Mouse (Mus musculus): ENCODE measurements around the gene Fam168a. TPM values are rescaled to one million over a fixed set of nuclear protein-coding genes. Genes with fewer than 3 reads are reported as not detected.

Fam168a gene
- polyA plus RNA-seq, 1 experiment from 2014 or later = 52.6 TPM

DNA sequence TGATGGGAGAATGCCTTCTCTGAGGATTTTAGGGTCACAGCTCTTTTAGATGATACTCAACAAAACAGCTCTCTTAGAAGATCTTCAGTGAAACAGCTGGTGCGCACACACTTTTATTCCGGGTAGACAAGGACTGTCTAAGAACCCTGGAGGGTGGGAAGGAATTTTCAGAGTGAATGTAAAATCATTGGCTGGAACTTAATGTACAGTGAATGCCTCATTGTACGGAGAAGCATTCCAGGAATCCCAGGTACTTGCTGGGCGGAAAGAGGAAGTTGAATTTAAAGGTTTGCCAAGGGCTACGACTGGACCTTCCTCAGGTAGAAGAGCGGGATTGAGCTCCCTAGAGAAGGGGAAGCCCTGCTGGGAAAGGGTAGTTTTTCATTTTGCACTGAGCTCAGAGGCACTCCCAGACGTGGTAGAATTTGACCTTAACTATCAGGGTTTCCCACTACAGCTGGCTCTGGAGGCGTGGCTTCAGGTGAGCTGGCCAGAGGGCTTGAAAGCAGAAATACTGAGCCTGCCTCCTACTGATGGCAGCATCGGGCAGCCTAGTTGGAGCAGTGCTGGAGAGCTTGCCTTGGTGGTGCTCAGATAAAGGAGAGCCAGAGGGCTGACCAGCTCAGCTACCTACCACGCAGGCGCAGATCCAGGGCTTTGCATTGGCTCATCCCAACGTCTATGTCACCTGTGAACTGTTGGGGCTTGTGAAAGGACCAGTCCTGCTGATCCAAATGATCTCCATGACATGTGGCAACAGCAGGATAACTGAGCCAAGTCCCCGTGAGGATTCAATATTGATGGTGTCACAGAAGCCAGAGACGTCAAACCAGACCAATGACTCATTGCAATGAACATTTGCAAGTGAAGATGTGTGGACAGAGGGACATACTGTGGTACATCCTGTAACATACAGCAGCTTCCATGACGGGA lies 27.2 kb upstream of the Fam168a start:
- no peaks in the 10 kb centered on the region; the same call in 1 of the 2 replicates for H3K27me3 ChIP-seq
- H3K4me3 ChIP-seq = no peak overlapping the region
- no peaks in the 10 kb centered on the region for H3K36me3 ChIP-seq
- no peak for ATAC-seq (ENCODE audit: low FRiP score, low read depth)
- no peak overlapping the region for H3K27ac ChIP-seq (replicated peaks)
- H3K9ac ChIP-seq (replicated peaks) = no peak overlapping the region
- no peaks in the 10 kb centered on the region for H3K9me3 ChIP-seq
- H3K4me1 ChIP-seq = peaks cover 3% of the 10 kb centered on the region; the same call in 1 of the 2 replicates
- WGBS = 69% methylated on average over 15 of the region's 15 CpGs
- H3K4me2 ChIP-seq (replicated peaks) = no peak overlapping the region

DNA sequence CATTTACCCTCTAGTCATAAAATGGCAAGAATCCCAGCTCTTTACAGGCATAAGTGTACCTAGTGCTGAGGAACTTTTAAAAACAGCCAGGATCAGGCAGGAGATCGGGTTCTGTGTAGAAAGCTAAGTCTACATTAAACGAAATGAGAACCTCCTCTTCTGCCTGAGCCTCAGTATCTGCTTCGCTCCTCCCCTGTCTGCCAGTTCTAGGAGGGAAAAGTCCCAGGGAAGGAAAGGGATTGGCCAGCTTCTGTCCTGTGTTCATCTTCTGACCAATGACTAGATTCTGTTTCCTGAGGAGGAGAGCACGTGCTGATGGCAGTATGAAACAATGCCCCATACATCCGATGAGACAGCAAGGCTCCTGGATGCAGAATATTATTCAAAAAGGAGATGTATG lies 25.3 kb upstream of the Fam168a start:
- no peaks in the 10 kb centered on the region for H3K36me3 ChIP-seq
- WGBS = 58% methylated on average over 5 of the region's 5 CpGs
- no peak for ATAC-seq (ENCODE audit: low FRiP score, low read depth)

DNA sequence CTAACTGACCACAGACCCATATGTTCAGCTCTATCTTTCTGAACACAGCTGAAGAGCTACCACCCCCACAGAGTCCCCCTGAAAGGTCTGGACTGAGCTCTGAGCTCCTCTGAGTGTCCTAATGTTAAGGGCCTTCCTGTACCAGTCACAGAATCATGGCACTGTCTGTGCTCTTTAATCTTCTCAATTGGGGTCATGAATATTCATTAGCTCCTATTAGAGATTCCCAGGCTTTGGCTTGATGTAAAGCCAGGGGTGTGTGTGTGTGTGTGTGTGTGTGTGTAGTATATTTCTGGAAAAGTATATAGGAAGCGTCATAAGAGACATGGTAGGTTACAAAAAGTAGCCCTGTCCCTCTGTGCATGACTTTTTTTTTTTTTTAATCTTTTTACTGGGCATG lies 23.2 kb upstream of the Fam168a start:
- Histone ChIP-seq H3K4me1 (peaks cover 3% of the 10 kb centered on the region; the same call in 1 of the 2 replicates), H3K9ac (replicated peaks) (no peak overlapping the region), H3K9me3 (no peaks in the 10 kb centered on the region), H3K4me3 (no peak overlapping the region), H3K36me3 (no peaks in the 10 kb centered on the region), H3K27ac (replicated peaks) (no peak overlapping the region), H3K27me3 (no peaks in the 10 kb centered on the region; the same call in 1 of the 2 replicates), H3K4me2 (replicated peaks) (no peak overlapping the region)
- 93% methylated on average over 1 of the region's 1 CpGs for WGBS
- ATAC-seq (ENCODE audit: low FRiP score, low read depth) = no peak

More for the DNA sequence above, 25.3 kb upstream of the Fam168a start:
- Histone ChIP-seq H3K27ac (replicated peaks) (no peak overlapping the region), H3K4me3 (no peak overlapping the region), H3K4me2 (replicated peaks) (no peak overlapping the region), H3K27me3 (no peaks in the 10 kb centered on the region; the same call in 1 of the 2 replicates), H3K4me1 (peaks cover 3% of the 10 kb centered on the region; the same call in 1 of the 2 replicates), H3K9me3 (no peaks in the 10 kb centered on the region), H3K9ac (replicated peaks) (no peak overlapping the region)

DNA sequence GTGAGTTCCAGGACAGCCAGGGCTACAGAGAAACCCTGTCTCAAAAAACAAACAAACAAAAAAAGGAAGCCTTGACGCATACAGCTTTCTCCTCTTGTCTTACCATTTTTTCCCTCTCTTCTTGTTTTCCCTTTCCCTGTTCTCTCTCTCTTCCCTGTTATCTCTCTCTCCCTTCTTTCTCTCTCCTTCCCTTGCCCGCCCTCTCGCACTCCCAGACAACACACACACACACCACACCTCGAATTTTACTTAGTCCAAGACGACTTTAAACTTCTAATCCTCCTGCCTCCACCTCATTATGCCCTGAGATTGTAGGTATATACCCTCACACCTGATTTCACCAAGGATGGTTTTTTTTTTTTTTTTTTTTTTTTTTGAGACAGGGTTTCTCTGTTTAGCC lies 22.4 kb upstream of the Fam168a start:
- H3K9ac ChIP-seq (replicated peaks) = no peak overlapping the region
- no peak overlapping the region for H3K4me2 ChIP-seq (replicated peaks)
- no peaks in the 10 kb centered on the region for H3K27me3 ChIP-seq
- H3K36me3 ChIP-seq = no peaks in the 10 kb centered on the region
- H3K27ac ChIP-seq (replicated peaks) = no peak overlapping the region
- no peak overlapping the region for H3K4me3 ChIP-seq
- H3K9me3 ChIP-seq = no peaks in the 10 kb centered on the region
- ATAC-seq (ENCODE audit: low FRiP score, low read depth) = no peak
- peaks cover 3% of the 10 kb centered on the region; the same call in 1 of the 2 replicates for H3K4me1 ChIP-seq
- 71% methylated on average over 5 of the region's 5 CpGs for WGBS

DNA sequence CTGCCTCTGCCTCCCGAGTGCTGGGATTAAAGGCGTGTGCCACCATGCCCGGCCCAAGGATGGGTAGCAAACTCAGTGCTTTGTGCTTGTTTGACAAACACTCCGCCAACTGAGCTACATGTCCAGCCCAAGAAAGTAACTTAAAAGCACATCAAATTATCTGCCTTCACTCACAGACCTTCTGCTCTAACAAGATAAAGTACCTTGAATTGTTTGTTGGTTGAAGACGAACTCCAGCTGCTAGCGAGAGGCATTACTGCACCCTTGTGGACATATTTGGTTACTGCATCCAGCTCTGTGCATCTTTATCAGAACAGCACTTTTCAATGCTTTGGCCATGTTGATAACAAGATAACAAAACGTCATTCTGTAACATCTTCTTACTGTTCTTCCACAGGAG lies 21.9 kb upstream of the Fam168a start:
- Histone ChIP-seq H3K4me2 (replicated peaks) (no peak overlapping the region), H3K4me3 (no peak overlapping the region), H3K4me1 (peaks cover 3% of the 10 kb centered on the region; the same call in 1 of the 2 replicates), H3K9me3 (no peaks in the 10 kb centered on the region), H3K27me3 (no peaks in the 10 kb centered on the region), H3K9ac (replicated peaks) (no peak overlapping the region), H3K27ac (replicated peaks) (no peak overlapping the region), H3K36me3 (no peaks in the 10 kb centered on the region)
- ATAC-seq (ENCODE audit: low FRiP score, low read depth) = no peak
- WGBS = 56% methylated on average over 7 of the region's 7 CpGs

DNA sequence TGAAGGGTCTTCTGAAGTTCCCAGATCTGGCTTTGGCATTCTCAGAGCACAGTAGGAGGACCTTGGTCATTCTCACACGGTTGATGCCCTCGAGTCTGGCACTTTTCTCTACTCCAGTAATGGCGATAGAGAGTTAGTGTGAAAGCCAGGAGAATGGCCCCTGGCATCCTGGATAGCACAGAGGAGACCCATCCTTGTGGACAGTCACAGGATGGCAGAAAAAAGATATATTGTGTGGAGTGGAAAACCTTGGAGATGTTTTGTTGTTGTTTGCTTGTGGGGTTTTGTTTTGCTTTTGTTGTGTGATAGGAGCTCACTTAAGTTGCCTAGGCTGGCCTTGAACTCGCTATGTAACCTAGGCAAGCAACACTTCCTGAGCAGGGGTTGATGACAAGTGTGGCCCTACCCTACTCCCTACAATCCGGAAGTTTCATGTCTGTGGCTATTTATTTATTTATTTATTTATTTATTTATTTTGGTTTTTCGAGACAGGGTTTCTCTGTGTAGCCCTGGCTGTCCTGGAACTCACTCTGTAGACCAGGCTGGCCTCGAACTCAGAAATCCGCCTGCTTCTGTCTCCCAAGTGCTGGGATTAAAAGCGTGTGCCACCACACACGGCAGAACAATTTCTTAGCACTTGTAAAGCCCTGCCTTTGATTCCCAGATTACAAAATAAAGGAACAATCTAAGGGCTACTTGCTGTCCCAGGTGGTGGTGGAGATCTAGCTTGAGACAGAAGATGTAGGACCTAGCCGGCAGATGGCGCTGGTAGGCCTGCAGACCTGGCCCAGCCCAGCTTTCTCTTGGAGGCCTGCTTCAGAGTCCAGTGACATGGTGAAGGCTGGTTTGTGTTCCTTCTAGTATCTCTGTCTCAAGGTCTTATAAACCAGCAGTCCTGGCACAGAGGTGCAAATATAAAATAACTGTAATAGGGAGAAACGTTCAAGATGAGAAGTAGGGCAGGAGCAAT lies 21.1 kb upstream of the Fam168a start:
- H3K9ac ChIP-seq (replicated peaks) = no peak overlapping the region
- H3K27ac ChIP-seq (replicated peaks) = no peak overlapping the region
- 43% methylated on average over 13 of the region's 13 CpGs for WGBS
- no peaks in the 10 kb centered on the region for H3K27me3 ChIP-seq
- no peaks in the 10 kb centered on the region for H3K36me3 ChIP-seq
- peaks cover 3% of the 10 kb centered on the region; the same call in 1 of the 2 replicates for H3K4me1 ChIP-seq
- ATAC-seq (ENCODE audit: low FRiP score, low read depth) = no peak
- H3K4me2 ChIP-seq (replicated peaks) = no peak overlapping the region
- H3K9me3 ChIP-seq = no peaks in the 10 kb centered on the region
- no peak overlapping the region for H3K4me3 ChIP-seq

DNA sequence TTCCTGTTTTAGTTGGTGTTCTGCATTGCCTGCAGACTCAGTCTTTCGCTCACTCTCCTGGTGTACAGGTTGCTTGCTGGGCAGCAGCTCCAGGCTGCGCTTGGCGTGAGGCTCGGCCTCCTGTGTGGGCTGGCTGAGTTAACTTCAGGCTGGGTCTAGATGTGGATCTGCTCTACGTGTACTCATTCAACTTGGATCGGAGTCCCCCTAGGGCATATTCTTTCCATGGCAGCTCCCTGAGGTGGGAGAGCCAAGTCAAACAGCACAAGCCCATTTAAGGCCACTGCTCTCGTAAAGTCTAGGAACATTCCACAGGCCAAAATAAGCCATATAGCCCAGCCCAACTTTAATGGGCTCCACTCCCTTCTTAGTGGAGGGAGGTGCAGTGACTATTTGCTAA lies 18.0 kb upstream of the Fam168a start:
- Histone ChIP-seq H3K4me1 (no peaks in the 10 kb centered on the region), H3K27me3 (no peaks in the 10 kb centered on the region), H3K9ac (replicated peaks) (no peak overlapping the region), H3K9me3 (no peaks in the 10 kb centered on the region), H3K4me3 (no peak overlapping the region), H3K27ac (replicated peaks) (no peak overlapping the region), H3K4me2 (replicated peaks) (no peak overlapping the region), H3K36me3 (no peaks in the 10 kb centered on the region)
- 83% methylated on average over 7 of the region's 7 CpGs for WGBS
- no peak for ATAC-seq (ENCODE audit: low FRiP score, low read depth)

DNA sequence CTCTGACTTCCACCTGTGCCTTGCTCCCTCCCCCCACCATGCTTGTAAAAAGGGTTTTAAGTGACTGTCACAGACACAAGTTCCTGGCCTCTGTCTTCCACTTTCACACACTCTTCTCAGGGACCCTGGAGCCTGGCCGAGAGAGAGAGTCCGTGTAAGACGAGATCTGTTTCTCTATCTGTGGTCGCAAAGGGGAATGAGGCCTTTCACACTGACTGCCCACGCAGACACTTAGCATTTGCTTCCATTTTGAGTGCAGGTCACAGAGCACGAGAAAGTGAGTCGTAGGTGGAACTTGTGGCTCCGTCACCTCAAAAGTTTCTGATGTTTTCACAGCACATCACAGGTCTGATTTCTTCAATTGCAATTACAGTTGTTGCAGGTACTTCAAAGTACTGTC lies 13.2 kb upstream of the Fam168a start:
- H3K9ac ChIP-seq (replicated peaks) = no peak overlapping the region
- H3K4me2 ChIP-seq (replicated peaks) = no peak overlapping the region
- ATAC-seq (ENCODE audit: low FRiP score, low read depth) = no peak
- WGBS = 76% methylated on average over 8 of the region's 8 CpGs
- no peaks in the 10 kb centered on the region for H3K36me3 ChIP-seq
- H3K9me3 ChIP-seq = no peaks in the 10 kb centered on the region
- H3K4me3 ChIP-seq = no peak overlapping the region
- H3K27ac ChIP-seq (replicated peaks) = no peak overlapping the region
- H3K27me3 ChIP-seq = no peaks in the 10 kb centered on the region
- no peaks in the 10 kb centered on the region for H3K4me1 ChIP-seq

DNA sequence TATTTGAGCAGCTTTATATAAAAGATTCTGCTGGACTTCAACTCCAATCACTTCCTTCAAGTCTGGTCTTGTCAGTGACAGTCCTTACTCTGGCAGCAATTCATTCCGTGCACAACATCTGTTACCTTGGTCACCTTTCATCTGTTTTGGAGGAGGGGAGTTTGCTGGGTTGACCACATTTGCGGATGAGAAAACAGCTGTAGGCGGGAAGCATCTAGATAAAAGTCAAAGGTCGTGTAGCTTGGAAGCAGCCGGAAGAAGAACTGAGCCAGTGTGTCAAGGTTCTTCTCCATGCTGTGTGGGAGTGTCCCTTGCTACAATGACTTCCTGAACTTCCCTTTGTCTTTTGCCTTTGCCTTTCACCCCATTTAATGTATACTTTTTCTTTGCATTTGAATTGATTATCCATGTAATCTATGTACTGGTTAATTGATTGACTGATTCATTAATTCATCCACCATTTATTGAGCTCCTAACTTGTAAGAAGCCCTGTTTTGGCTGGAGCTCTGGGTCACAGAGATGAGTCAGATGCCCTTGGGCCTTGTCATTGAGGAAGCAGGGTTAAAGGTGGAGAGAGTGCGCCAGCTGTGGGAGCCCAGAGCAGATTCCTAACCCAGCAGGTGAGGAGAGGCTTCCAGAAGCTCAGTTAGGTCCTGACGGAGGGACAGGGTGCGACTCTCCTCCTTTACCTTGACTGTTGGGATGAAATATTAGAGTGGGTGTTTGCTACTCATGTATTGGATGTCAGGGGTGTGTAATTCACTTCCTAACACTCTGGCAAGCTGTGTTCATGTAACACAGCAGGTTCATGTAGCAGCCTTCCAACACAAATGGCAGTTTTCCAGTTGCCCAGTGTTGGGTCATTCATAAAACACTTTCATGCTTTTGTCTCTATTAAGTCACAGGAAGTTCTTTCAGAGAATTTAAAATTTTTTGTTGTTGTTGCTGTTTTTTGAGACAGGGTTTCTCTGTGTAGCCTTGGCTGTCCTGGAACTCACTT lies 6.4 kb upstream of the Fam168a start:
- Histone ChIP-seq H3K27me3 (no peaks in the 10 kb centered on the region), H3K36me3 (no peaks in the 10 kb centered on the region), H3K9me3 (no peaks in the 10 kb centered on the region), H3K4me2 (replicated peaks) (no peak overlapping the region), H3K9ac (replicated peaks) (no peak overlapping the region), H3K27ac (replicated peaks) (no peak overlapping the region), H3K4me3 (no peak overlapping the region), H3K4me1 (no peaks in the 10 kb centered on the region)
- no peak for ATAC-seq (ENCODE audit: low FRiP score, low read depth)
- 65% methylated on average over 8 of the region's 8 CpGs for WGBS

DNA sequence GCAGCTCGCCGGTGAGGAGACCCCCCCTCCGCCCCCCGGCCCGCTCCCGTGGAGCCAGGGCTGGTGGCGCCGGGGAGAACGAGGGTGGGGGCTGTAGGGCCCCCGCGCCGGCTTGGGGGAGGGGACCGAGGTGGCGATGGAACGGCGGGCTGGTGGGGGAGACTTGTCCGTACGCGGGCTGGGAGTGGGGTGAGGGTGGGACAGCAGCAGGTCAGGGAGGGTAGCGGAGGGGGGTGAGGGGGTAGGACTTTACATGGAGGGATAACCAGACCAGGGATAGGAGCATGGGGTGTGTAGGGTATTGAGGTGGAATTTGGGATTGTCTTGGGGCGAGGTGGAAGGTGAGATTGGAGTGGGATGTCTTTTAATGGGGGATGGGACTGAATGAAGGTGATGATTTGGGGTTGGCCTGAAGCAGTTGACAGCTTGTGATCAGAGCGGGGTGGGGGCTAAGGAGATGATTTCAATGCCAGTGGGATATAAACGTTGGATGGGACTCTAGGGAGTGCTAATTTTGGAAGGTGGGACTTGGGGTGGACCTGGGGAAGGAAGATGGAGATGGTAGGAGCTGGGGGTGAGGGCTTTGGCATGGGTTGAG lies 547 bp downstream of the Fam168a start:
- Histone ChIP-seq H3K27ac (replicated peaks) (peak overlapping the region; percentile 100), H3K4me3 (peak overlapping the region; percentile 87), H3K9ac (replicated peaks) (peak overlapping the region; percentile 96), H3K36me3 (no peaks in the 10 kb centered on the region), H3K4me2 (replicated peaks) (peak overlapping the region; percentile 76), H3K27me3 (no peaks in the 10 kb centered on the region), H3K9me3 (no peaks in the 10 kb centered on the region), H3K4me1 (peaks cover 13% of the 10 kb centered on the region)
- WGBS = under 1% methylated on average over 18 of the region's 23 CpGs
- ATAC-seq (ENCODE audit: low FRiP score, low read depth) = peak; percentile 59; the same call in 1 of the 2 replicates

DNA sequence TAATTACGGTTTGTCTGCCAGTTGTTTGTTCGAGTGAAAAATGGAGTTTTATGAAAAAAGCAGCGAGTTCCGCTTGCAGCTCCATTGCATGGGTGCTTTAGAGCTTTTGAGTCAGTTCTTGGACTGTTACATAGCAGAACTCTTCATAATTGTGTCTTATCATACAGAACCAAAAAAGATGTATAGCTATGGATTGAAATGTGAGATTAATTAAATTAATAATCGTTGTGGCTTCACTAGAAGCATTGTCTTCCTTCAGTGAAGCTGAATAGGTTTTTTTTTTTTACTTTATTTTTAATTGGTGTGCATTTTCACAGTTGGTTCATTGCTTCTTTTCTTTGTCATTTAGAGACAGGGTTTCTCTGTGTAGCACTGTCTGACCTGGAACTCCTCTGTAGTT lies 12.3 kb downstream of the Fam168a start:
- H3K27me3 ChIP-seq = no peaks in the 10 kb centered on the region
- H3K4me3 ChIP-seq = no peak overlapping the region
- H3K9ac ChIP-seq (replicated peaks) = no peak overlapping the region
- no peaks in the 10 kb centered on the region for H3K36me3 ChIP-seq
- no peaks in the 10 kb centered on the region for H3K9me3 ChIP-seq
- no peak overlapping the region for H3K4me2 ChIP-seq (replicated peaks)
- peaks cover 23% of the 10 kb centered on the region for H3K4me1 ChIP-seq
- no peak overlapping the region for H3K27ac ChIP-seq (replicated peaks)
- 95% methylated on average over 5 of the region's 5 CpGs for WGBS
- no peak for ATAC-seq (ENCODE audit: low FRiP score, low read depth)

All from midbrain, embryonic 12.5 days (tissue).